Mouse (Mus musculus) forebrain, embryonic 15.5 days (tissue): ENCODE measurements around the gene Ifi27l2b. TPM values are rescaled to one million over a fixed set of nuclear protein-coding genes. Genes with fewer than 3 reads are reported as not detected.

ENCODE experiments used
- ATAC-seq: fragments of 200-750 bp; cut with Nextera tagmentation; replicated peaks from 2 replicates; pipeline ENCODE4 v1.8.0; 2017; ENCODE audit warnings: mild to moderate bottlenecking, moderate TSS enrichment, moderate library complexity
- H3K27ac ChIP-seq: fragments of 300-500 bp; sonication (generic); replicated peaks from 2 replicates; pipeline ENCODE4 v1.5.1; 2015; ENCODE audit warnings: mild to moderate bottlenecking, inconsistent platforms
- H3K27me3 ChIP-seq: fragments of 300-500 bp; sonication (generic); 2 replicates; pipeline ENCODE4 v1.6.1; 2015; ENCODE audit warnings: inconsistent platforms
- H3K36me3 ChIP-seq: fragments of 300-500 bp; sonication (generic); 2 replicates; pipeline ENCODE4 v1.6.1; 2015; ENCODE audit warnings: mild to moderate bottlenecking, inconsistent platforms
- H3K4me1 ChIP-seq: fragments of 300-500 bp; sonication (generic); 2 replicates; pipeline ENCODE4 v1.6.1; 2015; ENCODE audit warnings: inconsistent platforms
- H3K4me2 ChIP-seq: fragments of 300-500 bp; sonication (generic); replicated peaks from 2 replicates; pipeline ENCODE4 v1.6.1; 2015; ENCODE audit warnings: mild to moderate bottlenecking, inconsistent platforms
- H3K4me3 ChIP-seq: fragments of 300-500 bp; sonication (generic); 2 replicates; pipeline ENCODE4 v1.5.1; 2015; ENCODE audit warnings: mild to moderate bottlenecking, inconsistent platforms
- H3K9ac ChIP-seq: fragments of 300-500 bp; sonication (generic); replicated peaks from 2 replicates; pipeline ENCODE4 v1.6.1; 2015; ENCODE audit warnings: mild to moderate bottlenecking, inconsistent platforms
- H3K9me3 ChIP-seq: fragments of 300-500 bp; sonication (generic); 2 replicates; pipeline ENCODE4 v1.6.1; 2016; ENCODE audit warnings: inconsistent platforms
- WGBS: fragments of 180-500 bp; shearing (Covaris S2); methylation state at CpG from one replicate; pipeline ENCODE4 v1.1.7; 2015; ENCODE audit warnings: mixed read lengths; 5-methylcytosine and 5-hydroxymethylcytosine counted together
- polyA plus RNA-seq: library from polyadenylated mRNA; unstranded; fragments of >200 nt; fragmentation: Nextera tagmentation; extraction: Ambion mirVana; gene quantifications from 2 replicates; pipeline ENCODE4 v1.2.1, GENCODE M21; 2015

The Ifi27l2b gene
- polyA plus RNA-seq, 1 experiment from 2014 or later = not detected

DNA sequence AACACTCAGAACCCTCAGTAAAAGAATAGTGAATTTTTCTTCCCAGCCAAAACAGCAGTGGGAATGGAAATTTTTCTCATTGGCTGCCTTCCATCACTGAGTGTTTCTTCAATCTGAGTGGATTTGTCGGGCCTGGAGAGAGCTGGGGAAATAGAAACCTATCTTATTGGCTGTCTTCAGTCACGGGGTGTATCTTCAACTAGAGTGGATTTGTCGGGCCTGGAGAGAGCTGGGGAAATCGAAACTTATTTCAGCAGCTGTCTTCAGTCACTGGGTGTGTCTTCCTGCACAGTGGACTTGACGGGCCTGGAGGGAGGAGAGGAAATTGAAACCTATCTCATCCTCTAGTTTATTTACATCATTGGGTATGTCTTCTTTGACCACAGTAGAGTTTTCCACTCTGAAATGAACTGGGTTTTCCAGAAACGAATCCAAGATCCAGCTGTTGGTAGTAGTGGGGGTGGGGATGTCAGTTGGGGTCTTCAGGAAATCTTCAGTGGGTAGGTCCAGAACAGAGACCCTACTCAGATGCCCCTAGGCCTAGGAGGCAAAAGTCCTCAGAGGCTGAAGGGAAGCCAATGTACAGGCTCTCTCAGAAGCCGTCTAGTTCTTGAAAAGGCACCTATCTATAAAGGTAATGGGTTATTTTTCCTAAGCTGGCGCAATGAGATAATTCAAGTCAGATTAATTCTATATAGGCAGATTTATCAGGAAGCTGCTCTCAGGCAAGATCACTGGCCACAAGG, 22.9 kb downstream of the Ifi27l2b start, which contains the start of gene Ifi27:
Ifi27 (plus strand) TSS at position 226 of the 746 bp plus-strand sequence.
- Histone ChIP-seq H3K9me3 (no peaks in the 10 kb centered on the region), H3K4me2 (no peak within 1 kb of the TSS), H3K4me3 (no peak within 1 kb of the TSS), H3K9ac (no peak within 1 kb of the TSS), H3K27ac (no peak within 1 kb of the TSS), H3K4me1 (no peaks in the 10 kb centered on the region), H3K36me3 (no peaks in the 10 kb centered on the region), H3K27me3 (no peaks in the 10 kb centered on the region)
- ATAC-seq = no peak
- WGBS = 77% methylated on average over 8 of the region's 8 CpGs

DNA sequence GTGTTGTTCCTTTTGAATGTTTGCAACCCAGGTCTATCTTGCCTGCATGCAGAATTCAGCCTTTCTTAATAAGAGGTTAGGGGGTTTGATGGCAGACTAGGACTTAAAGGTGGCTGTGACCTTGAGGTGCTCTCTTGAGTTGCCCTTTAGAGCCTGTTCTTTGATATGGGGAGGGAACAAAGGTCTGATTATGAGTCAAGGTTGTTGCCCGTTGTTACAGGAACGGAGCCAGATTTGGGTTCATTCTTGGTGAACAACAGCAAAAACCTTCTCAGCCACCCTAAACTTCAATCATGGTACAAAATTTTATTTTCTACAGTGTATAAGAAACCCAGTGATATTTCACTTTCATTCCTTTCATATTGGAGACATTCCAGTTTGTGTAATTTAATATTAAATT, 23.6 kb downstream of the Ifi27l2b start:
- Histone ChIP-seq H3K4me1 (no peaks in the 10 kb centered on the region), H3K9ac (no peak overlapping the region), H3K27me3 (no peaks in the 10 kb centered on the region), H3K9me3 (no peaks in the 10 kb centered on the region), H3K36me3 (no peaks in the 10 kb centered on the region), H3K4me2 (no peak overlapping the region), H3K27ac (no peak overlapping the region), H3K4me3 (no peak overlapping the region)
- WGBS = 83% methylated on average over 2 of the region's 2 CpGs
- no peak for ATAC-seq

DNA sequence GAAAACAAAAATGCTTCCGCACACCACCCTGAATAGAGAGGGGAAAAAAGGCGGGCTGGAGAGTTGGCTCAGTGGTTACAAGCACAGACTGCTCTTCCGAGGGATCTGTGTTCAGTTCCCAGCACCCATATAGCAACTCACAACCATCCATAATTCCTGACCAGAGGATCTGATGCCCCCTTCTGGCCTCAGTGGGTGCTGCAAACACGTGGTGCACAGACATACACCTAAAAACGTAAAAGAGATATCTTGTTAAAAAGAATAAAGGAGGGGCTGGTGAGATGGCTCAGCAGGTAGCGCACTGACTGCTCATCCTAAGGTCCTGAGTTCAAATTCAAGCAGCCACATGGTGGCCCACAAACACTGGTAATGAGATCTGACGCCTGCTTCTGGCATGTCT, 30.3 kb downstream of the Ifi27l2b start:
- H3K27me3 ChIP-seq = no peaks in the 10 kb centered on the region
- peaks cover 14% of the 10 kb centered on the region for H3K36me3 ChIP-seq
- no peak overlapping the region for H3K27ac ChIP-seq
- no peaks in the 10 kb centered on the region for H3K9me3 ChIP-seq
- no peak overlapping the region for H3K4me3 ChIP-seq
- no peak overlapping the region for H3K4me2 ChIP-seq
- no peak overlapping the region for H3K9ac ChIP-seq
- WGBS = 90% methylated on average over 7 of the region's 7 CpGs
- H3K4me1 ChIP-seq = peaks cover 31% of the 10 kb centered on the region
- ATAC-seq = no peak

- Histone ChIP-seq H3K9me3 (no peaks in the 10 kb centered on the region), H3K27me3 (no peaks in the 10 kb centered on the region), H3K4me3 (peak within 1 kb of the TSS; percentile 93), H3K4me1 (peaks cover 39% of the 10 kb centered on the region), H3K36me3 (peaks cover 14% of the 10 kb centered on the region), H3K4me2 (peak within 1 kb of the TSS; percentile 72), H3K9ac (peak within 1 kb of the TSS; percentile 90), H3K27ac (peak within 1 kb of the TSS; percentile 70)
- 1% methylated on average over 33 of the region's 33 CpGs for WGBS
- peak; percentile 100 for ATAC-seq
Observed at GRCm38 (mm10) chr12:103425729-103426470, 31.1 kb downstream of the Ifi27l2b start, which contains the start of gene Ddx24. Gene Ddx24, minus strand, starts transcription at chr12:103425830.

DNA sequence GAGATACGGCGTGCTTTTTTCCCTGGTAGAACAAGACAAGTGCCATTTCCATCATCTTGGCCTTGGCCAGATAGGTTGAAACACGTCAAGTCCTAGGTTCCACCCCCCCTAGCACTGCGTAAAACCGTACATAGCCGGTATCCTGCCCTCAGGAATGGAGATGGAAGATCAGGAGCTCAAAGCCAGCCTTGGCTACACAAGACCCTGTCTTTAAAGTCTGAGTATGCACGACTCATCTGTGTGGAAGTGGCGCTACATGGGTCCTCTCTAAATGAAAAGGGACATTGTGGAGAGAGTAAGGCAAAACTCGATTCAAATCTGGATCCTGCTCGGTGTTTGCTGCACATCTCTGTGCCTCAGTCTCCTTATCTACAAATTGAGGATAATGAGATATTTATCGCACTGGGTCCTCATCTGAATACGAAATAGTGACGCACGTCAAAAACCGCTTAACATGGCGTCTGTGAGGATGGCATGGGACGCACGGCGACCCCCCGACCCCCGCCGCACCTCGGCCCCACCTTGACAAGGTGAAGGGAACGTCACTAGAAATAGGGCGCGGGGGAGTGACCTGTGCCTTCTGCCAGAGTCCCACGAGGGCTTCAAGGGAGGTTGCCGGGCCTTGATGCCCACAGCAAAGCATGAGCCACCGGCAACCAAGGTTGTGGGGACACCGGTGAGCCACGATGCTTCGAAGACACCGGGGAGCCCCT, 31.9 kb downstream of the Ifi27l2b start:
- H3K27ac ChIP-seq = peak overlapping the region; percentile 65
- ATAC-seq = peak; percentile 38
- H3K4me3 ChIP-seq = peak overlapping the region; percentile 93
- H3K27me3 ChIP-seq = no peaks in the 10 kb centered on the region
- H3K9ac ChIP-seq = peak overlapping the region; percentile 90
- no peaks in the 10 kb centered on the region for H3K9me3 ChIP-seq
- peaks cover 14% of the 10 kb centered on the region for H3K36me3 ChIP-seq
- 10% methylated on average over 33 of the region's 33 CpGs for WGBS
- peaks cover 41% of the 10 kb centered on the region for H3K4me1 ChIP-seq
- peak overlapping the region; percentile 72 for H3K4me2 ChIP-seq

DNA sequence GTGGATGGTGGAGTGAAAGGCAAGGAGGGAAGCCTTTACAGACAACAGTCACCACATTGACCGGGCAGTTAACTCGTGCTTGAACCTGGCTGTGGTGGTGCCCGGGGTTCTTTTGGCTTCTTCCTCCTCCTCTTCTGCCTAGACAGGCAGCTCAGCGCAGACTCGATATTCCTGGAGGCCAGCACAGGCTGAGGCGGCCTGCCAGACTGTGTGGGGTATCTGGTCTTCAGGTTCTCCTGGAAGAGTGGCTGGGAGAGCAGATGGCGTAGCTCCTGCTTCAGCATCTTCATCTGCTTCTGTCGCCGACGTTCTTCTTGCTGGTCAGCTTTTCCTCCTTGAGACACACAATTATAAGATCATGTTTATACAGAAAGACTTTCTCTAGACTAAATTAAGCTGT, 48.9 kb downstream of the Ifi27l2b start:
- WGBS = 94% methylated on average over 10 of the region's 10 CpGs
- Histone ChIP-seq H3K27me3 (no peaks in the 10 kb centered on the region), H3K9ac (no peak overlapping the region), H3K4me2 (no peak overlapping the region), H3K36me3 (peaks cover 90% of the 10 kb centered on the region), H3K27ac (no peak overlapping the region), H3K4me1 (no peaks in the 10 kb centered on the region), H3K9me3 (no peaks in the 10 kb centered on the region), H3K4me3 (no peak overlapping the region)
- ATAC-seq = no peak

GRCm38 (mm10) chr12:103407720-103408119, 49.3 kb downstream of the Ifi27l2b start, which contains the start of gene 9330161L09Rik:
Gene 9330161L09Rik, minus strand, starts transcription at chr12:103407820.
- H3K4me1 ChIP-seq = no peaks in the 10 kb centered on the region
- no peaks in the 10 kb centered on the region for H3K27me3 ChIP-seq
- no peak within 1 kb of the TSS for H3K27ac ChIP-seq
- H3K36me3 ChIP-seq = peaks cover 85% of the 10 kb centered on the region
- H3K4me2 ChIP-seq = no peak within 1 kb of the TSS
- no peaks in the 10 kb centered on the region for H3K9me3 ChIP-seq
- no peak within 1 kb of the TSS for H3K9ac ChIP-seq
- no peak within 1 kb of the TSS for H3K4me3 ChIP-seq
- 97% methylated on average over 4 of the region's 4 CpGs for WGBS
- ATAC-seq = no peak

GRCm38 (mm10) chr12:103404131-103404530, 52.9 kb downstream of the Ifi27l2b start:
- Histone ChIP-seq H3K36me3 (peaks cover 58% of the 10 kb centered on the region), H3K27ac (no peak overlapping the region), H3K27me3 (no peaks in the 10 kb centered on the region), H3K9ac (no peak overlapping the region), H3K4me2 (no peak overlapping the region), H3K4me1 (no peaks in the 10 kb centered on the region), H3K4me3 (no peak overlapping the region), H3K9me3 (no peaks in the 10 kb centered on the region)
- WGBS = 90% methylated on average over 18 of the region's 18 CpGs
- no peak for ATAC-seq

Other genes starting within 250 kb of the Ifi27l2b start
- gene Prima1, start 215.1 kb downstream of the Ifi27l2b start, polyA plus RNA-seq = 0.23 and 0.25 TPM in 2 replicates
- 4.0 TPM in 2 replicates for gene Fam181a, start 146.2 kb downstream of the Ifi27l2b start, polyA plus RNA-seq
- 0.55 and 0.74 TPM in 2 replicates for gene Asb2, start 101.2 kb downstream of the Ifi27l2b start, polyA plus RNA-seq
- gene Otub2, start 68.5 kb downstream of the Ifi27l2b start, polyA plus RNA-seq = 19.2 and 21.9 TPM in 2 replicates
- 0.69 and 1.1 TPM in 2 replicates for gene 9330161L09Rik, start 49.4 kb downstream of the Ifi27l2b start, polyA plus RNA-seq
- gene Ddx24, start 31.4 kb downstream of the Ifi27l2b start, polyA plus RNA-seq = 147 and 153 TPM in 2 replicates
- 6.7 and 8.0 TPM in 2 replicates for gene Ifi27, start 23.0 kb downstream of the Ifi27l2b start, polyA plus RNA-seq
- gene Ifi27l2a, start 13.5 kb downstream of the Ifi27l2b start, polyA plus RNA-seq = 3.1 and 6.2 TPM in 2 replicates
- 1.8 and 1.9 TPM in 2 replicates for gene Ppp4r4, start 75.1 kb upstream of the Ifi27l2b start, polyA plus RNA-seq
- gene Serpina10, start 174.2 kb upstream of the Ifi27l2b start, polyA plus RNA-seq = 0.05 TPM in 1 of 2 replicates, not detected in the other
- 0.49 TPM in 1 of 2 replicates, not detected in the other for gene Serpina6, start 200.0 kb upstream of the Ifi27l2b start, polyA plus RNA-seq
- gene Serpina16, start 218.9 kb upstream of the Ifi27l2b start, polyA plus RNA-seq = not detected in 2 replicates
- gene Serpina1f, start 238.3 kb upstream of the Ifi27l2b start, polyA plus RNA-seq = not detected in 2 replicates